Mouse (Mus musculus) intestine, embryonic 14.5 days (tissue): ENCODE results near the gene Gm20721. TPM values are rescaled to one million over a fixed set of nuclear protein-coding genes. Genes with fewer than 3 reads are reported as not detected.

Experiments
- ATAC-seq: fragments of 200-750 bp; cut with Nextera tagmentation; replicated peaks from 2 replicates; pipeline ENCODE4 v1.8.0; 2017; ENCODE audit warnings: low read depth, moderate number of reproducible peaks, moderate TSS enrichment, moderate library complexity; ENCODE audit not compliant: low FRiP score, low TSS enrichment
- DNase-seq: peaks from one replicate; pipeline ENCODE4 v3.0.0-alpha.2; 2018; ENCODE audit warnings: low spot score
- H3K27ac ChIP-seq: fragments of 300-500 bp; sonication (generic); 2 replicates; pipeline ENCODE4 v1.5.1; 2014; ENCODE audit warnings: low read depth, mild to moderate bottlenecking, control low read depth
- H3K27me3 ChIP-seq: fragments of 300-500 bp; sonication (generic); replicated peaks from 2 replicates; pipeline ENCODE4 v1.6.1; 2014; ENCODE audit warnings: low read length, control low read depth; ENCODE audit not compliant: control insufficient read depth, insufficient read depth
- H3K36me3 ChIP-seq: fragments of 300-500 bp; sonication (generic); 2 replicates; pipeline ENCODE4 v1.6.1; 2014; ENCODE audit warnings: low read length, control low read depth; ENCODE audit not compliant: control insufficient read depth, insufficient read depth
- H3K4me1 ChIP-seq: fragments of 300-500 bp; sonication (generic); replicated peaks from 2 replicates; pipeline ENCODE4 v1.6.1; 2014; ENCODE audit warnings: low read length, control low read depth, mixed read lengths; ENCODE audit not compliant: control insufficient read depth, insufficient read depth
- H3K4me2 ChIP-seq: fragments of 300-500 bp; sonication (generic); 2 replicates; pipeline ENCODE4 v1.6.1; 2014; ENCODE audit warnings: low read length
- H3K4me3 ChIP-seq: fragments of 300-500 bp; sonication (generic); 2 replicates; pipeline ENCODE4 v1.5.1; 2014; ENCODE audit warnings: low read depth, low read length, control low read depth, mixed read lengths
- H3K9ac ChIP-seq: fragments of 300-500 bp; sonication (generic); 2 replicates; pipeline ENCODE4 v1.6.1; 2014; ENCODE audit warnings: mild to moderate bottlenecking, low read length
- H3K9me3 ChIP-seq: fragments of 300-500 bp; sonication (generic); 2 replicates; pipeline ENCODE4 v1.6.1; 2016; ENCODE audit warnings: low read length, control low read depth; ENCODE audit not compliant: control insufficient read depth
- WGBS: fragments of 180-500 bp; shearing (Covaris S2); extraction: QIAGEN DNeasy Blood & Tissue Kit; methylation state at CpG from one replicate; pipeline ENCODE4 v1.1.7; 2014; 5-methylcytosine and 5-hydroxymethylcytosine counted together
- polyA plus RNA-seq: library from polyadenylated mRNA; unstranded; fragments of >200 nt; fragmentation: Nextera tagmentation; extraction: Ambion mirVana; gene quantifications from 2 replicates; pipeline ENCODE4 v1.2.1, GENCODE M21; 2014

Gm20721 gene
- polyA plus RNA-seq, 1 experiment from 2014 or later: 12.6 TPM

DNA sequence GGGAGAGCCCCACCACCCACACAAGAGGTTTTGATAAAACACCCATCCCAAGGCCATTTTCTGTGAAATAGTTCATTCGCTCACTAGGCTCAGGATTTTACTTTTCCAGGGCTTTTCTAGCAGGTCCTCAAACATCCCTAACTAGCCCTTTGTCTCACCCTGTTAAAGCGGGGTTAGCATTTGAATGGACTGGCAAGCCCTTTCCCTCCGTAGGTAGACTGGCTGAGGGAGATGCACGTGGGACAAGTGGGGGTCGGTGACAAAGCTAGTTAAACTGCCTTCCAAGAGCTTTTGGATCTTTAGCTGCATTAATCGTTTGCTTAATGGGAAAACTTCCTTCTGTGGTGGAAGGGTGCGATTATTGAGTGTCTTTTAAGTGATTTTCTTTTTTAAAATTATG is 58.6 kb downstream of the Gm20721 start:
- ATAC-seq (no peak), DNase-seq (no peak)
- Histone ChIP-seq H3K4me2 (no peak overlapping the region; the same call in 1 of the 2 replicates), H3K27ac (no peak overlapping the region), H3K4me1 (peaks cover 10% of the 10 kb centered on the region), H3K36me3 (peaks cover 71% of the 10 kb centered on the region), H3K4me3 (no peak overlapping the region), H3K27me3 (peaks cover 40% of the 10 kb centered on the region), H3K9ac (no peak overlapping the region), H3K9me3 (peaks cover 31% of the 10 kb centered on the region)
- whole genome bisulfite sequencing: 49% methylated on average over 7 of the region's 7 CpGs

DNA sequence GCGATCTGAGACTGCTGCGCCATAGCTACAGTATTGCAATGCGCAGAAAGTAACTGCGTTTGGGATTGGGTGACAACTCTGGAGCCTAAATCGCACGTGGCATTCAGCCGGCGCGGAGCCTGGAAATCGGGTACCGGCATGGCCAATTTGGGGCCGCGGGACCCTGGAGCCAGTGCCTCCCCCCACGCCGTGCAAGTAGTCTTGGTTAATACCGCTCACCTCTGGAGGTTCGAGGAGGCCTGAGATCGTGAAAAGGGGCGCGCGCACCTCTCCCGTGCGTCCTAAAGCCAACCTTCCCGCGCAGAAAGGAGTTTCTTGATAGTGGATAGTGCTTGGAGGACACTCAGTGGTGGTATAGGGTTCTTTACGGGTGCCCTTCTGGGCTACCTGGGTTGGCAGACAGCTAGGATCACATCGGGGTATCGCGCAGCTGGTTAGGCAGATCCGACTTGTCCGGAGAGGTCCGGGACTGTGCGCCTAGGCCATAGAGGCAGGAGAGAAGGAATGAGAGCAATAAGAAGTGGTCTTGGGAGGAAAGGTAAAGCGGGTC is 60.5 kb downstream of the Gm20721 start:
- 52% methylated on average over 34 of the region's 34 CpGs for WGBS
- ATAC-seq: no peak
- peak overlapping the region; percentile 49; the same call in 1 of the 2 replicates for H3K4me2 ChIP-seq
- H3K27ac ChIP-seq: no peak overlapping the region
- H3K36me3 ChIP-seq: peaks cover 84% of the 10 kb centered on the region
- peak overlapping the region; percentile 36 for H3K4me3 ChIP-seq
- H3K9ac ChIP-seq: 0 out of 2 replicates have a peak overlapping the region, but pooled peaks have one; percentile 13
- peaks cover 40% of the 10 kb centered on the region for H3K27me3 ChIP-seq
- H3K4me1 ChIP-seq: peaks cover 2% of the 10 kb centered on the region; the same call in 1 of the 2 replicates
- H3K9me3 ChIP-seq: peaks cover 31% of the 10 kb centered on the region
- peak; percentile 77 for DNase-seq

DNA sequence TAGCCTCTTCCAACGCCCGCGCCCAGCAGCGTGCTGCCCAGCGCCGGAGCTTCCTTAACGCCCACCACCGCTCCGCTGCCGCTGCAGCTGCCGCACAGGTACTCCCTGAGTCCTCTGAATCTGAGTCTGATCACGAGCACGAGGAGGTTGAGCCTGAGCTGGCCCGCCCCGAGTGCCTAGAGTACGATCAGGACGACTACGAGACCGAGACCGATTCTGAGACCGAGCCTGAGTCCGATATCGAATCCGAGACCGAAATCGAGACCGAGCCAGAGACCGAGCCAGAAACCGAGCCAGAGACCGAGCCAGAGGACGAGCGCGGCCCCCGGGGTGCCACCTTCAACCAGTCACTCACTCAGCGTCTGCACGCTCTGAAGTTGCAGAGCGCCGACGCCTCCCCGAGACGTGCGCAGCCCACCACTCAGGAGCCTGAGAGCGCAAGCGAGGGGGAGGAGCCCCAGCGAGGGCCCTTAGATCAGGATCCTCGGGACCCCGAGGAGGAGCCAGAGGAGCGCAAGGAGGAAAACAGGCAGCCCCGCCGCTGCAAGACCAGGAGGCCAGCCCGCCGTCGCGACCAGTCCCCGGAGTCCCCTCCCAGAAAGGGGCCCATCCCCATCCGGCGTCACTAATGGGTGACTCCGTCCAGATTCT is 61.6 kb downstream of the Gm20721 start:
- Histone ChIP-seq H3K4me2 (peak overlapping the region; percentile 49), H3K9ac (peak overlapping the region; percentile 32), H3K9me3 (peaks cover 31% of the 10 kb centered on the region), H3K4me3 (peak overlapping the region; percentile 36), H3K36me3 (peaks cover 80% of the 10 kb centered on the region), H3K4me1 (no peaks in the 10 kb centered on the region), H3K27ac (0 out of 2 replicates have a peak overlapping the region, but pooled peaks have one; percentile 27), H3K27me3 (peaks cover 40% of the 10 kb centered on the region)
- peak; percentile 33 for ATAC-seq
- peak; percentile 63 for DNase-seq
- WGBS: 52% methylated on average over 58 of the region's 58 CpGs

DNA sequence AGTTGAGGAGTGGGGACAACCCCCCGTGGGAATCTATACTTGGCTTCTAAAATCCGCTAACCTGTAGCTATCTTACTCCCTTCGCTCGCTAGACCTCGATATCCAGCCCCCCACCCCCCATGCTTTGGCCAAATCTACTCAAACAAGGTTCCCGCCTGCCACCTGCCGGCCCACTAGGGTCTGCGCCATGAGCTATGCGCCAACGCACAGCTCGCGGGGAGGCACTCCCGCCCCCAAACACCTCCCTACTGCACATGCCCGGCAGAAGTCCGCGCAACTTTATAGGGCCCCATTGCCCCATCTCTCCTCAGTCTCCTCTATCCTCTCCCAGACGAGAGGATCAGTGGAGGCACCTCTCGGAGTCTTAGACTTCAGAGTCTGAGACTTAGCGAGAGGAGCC is 62.5 kb downstream of the Gm20721 start, which contains the start of gene Gnas:
Gnas (plus strand) TSS at position 310 of the 400 bp plus-strand sequence.
- H3K27ac ChIP-seq: 0 out of 2 replicates have a peak within 1 kb of the TSS, but pooled peaks have one; percentile 27
- H3K4me1 ChIP-seq: no peaks in the 10 kb centered on the region
- peak within 1 kb of the TSS; percentile 32 for H3K9ac ChIP-seq
- peak within 1 kb of the TSS; percentile 36 for H3K4me3 ChIP-seq
- ATAC-seq: peak; percentile 60
- DNase-seq: peak; percentile 79
- peaks cover 77% of the 10 kb centered on the region for H3K36me3 ChIP-seq
- H3K4me2 ChIP-seq: peak within 1 kb of the TSS; percentile 49
- H3K9me3 ChIP-seq: peaks cover 31% of the 10 kb centered on the region
- 49% methylated on average over 19 of the region's 19 CpGs for WGBS
- peaks cover 40% of the 10 kb centered on the region for H3K27me3 ChIP-seq

DNA sequence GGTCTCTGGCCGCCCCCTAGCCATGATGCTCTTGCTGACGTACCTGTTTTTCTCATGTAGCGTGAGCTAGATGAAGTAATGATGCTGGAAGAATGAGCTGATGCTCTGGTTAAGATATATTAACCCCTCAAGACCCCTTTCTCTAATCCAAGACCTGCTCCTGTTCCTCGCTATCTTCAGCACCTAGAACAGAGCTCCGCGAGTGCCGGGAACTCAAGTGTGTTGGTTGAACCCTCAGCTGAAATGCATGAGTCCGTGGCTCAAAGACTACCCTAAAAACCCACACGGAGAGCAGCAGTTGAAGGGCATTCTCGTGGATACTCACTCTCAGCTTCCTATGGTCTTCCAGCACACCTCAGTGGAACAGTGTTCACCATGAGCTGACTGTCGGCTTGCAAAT is 63.2 kb downstream of the Gm20721 start:
- Histone ChIP-seq H3K4me1 (no peaks in the 10 kb centered on the region), H3K9me3 (peaks cover 31% of the 10 kb centered on the region), H3K9ac (no peak overlapping the region), H3K36me3 (peaks cover 70% of the 10 kb centered on the region), H3K4me2 (peak overlapping the region; percentile 49), H3K4me3 (peak overlapping the region; percentile 36), H3K27me3 (peaks cover 34% of the 10 kb centered on the region), H3K27ac (no peak overlapping the region)
- 52% methylated on average over 11 of the region's 11 CpGs for WGBS
- no peak for DNase-seq
- 0 out of 2 replicates have a peak, but pooled peaks have one; percentile 4 for ATAC-seq

Other genes starting within 250 kb of the Gm20721 start
- 55.6 and 59.9 TPM in 2 replicates for gene Npepl1, start 236.4 kb downstream of the Gm20721 start, polyA plus RNA-seq
- gene Gnas, start 62.4 kb downstream of the Gm20721 start, polyA plus RNA-seq: 1,658 and 1,793 TPM in 2 replicates
- gene Nelfcd, start 69.1 kb upstream of the Gm20721 start, polyA plus RNA-seq: 108 and 121 TPM in 2 replicates
- gene Ctsz, start 92.3 kb upstream of the Gm20721 start, polyA plus RNA-seq: 191 and 207 TPM in 2 replicates
- 1.9 and 2.6 TPM in 2 replicates for gene Tubb1, start 104.0 kb upstream of the Gm20721 start, polyA plus RNA-seq
- gene Atp5e, start 117.4 kb upstream of the Gm20721 start, polyA plus RNA-seq: 891 and 949 TPM in 2 replicates
- 114 and 120 TPM in 2 replicates for gene Prelid3b, start 126.4 kb upstream of the Gm20721 start, polyA plus RNA-seq